Mouse (Mus musculus) stomach, postnatal 0 days (tissue): ENCODE results near the gene Mmp24.

Experiments used
- CTCF ChIP-seq: IDR thresholded peaks from 2 replicates; pipeline ENCODE4 v1.5.1; 2016; ENCODE audit warnings: antibody characterized with exemption, low read depth, mild to moderate bottlenecking, moderate library complexity
- EP300 ChIP-seq: optimal IDR thresholded peaks from 2 replicates; pipeline ENCODE3; 2016; ENCODE audit warnings: antibody characterized with exemption

- no peak for TF ChIP-seq EP300
- no peak; the same call in 1 of the 2 replicates for TF ChIP-seq CTCF
These were observed 45.9 kb upstream of the Mmp24 start, which contains the start of gene Edem2 for GRCm38 (mm10) chr2:155729158-155729645.
